Mouse (Mus musculus): ENCODE data around the gene Mcub.

Gene Mcub

GRCm38 (mm10) chr3:129949158-129949773, 20.7 kb downstream of the Mcub start:
- DNase-seq (ENCODE audit: low read depth, low spot score), result no peak

- DNase-seq (ENCODE audit: low read depth, low spot score), result peak; percentile 83
Measured at GRCm38 (mm10) chr3:129948359-129948758, 21.6 kb downstream of the Mcub start.

GRCm38 (mm10) chr3:129946217-129946914, 23.6 kb downstream of the Mcub start:
- no peak for DNase-seq (ENCODE audit: low read depth, low spot score)

- no peak for DNase-seq (ENCODE audit: low read depth, low spot score)
Measured at GRCm38 (mm10) chr3:129943813-129944212, 26.2 kb downstream of the Mcub start.

GRCm38 (mm10) chr3:129941291-129941690, 28.7 kb downstream of the Mcub start:
- DNase-seq (ENCODE audit: low read depth, low spot score), result no peak

- DNase-seq (ENCODE audit: low read depth, low spot score), result peak; percentile 44
Measured at GRCm38 (mm10) chr3:129940780-129941179, 29.2 kb downstream of the Mcub start.

GRCm38 (mm10) chr3:129939058-129939457, 30.9 kb downstream of the Mcub start:
- DNase-seq (ENCODE audit: low read depth, low spot score), result no peak

- no peak for DNase-seq (ENCODE audit: low read depth, low spot score)
Measured at GRCm38 (mm10) chr3:129937848-129938247, 32.2 kb downstream of the Mcub start.

- peak; percentile 75 for DNase-seq (ENCODE audit: low read depth, low spot score)
Measured at GRCm38 (mm10) chr3:129936561-129936960, 33.4 kb downstream of the Mcub start.

GRCm38 (mm10) chr3:129932443-129932842, 37.6 kb downstream of the Mcub start:
- peak; percentile 10 for DNase-seq (ENCODE audit: low read depth, low spot score)

- DNase-seq (ENCODE audit: low read depth, low spot score), result peak; percentile 75
Measured at GRCm38 (mm10) chr3:129930213-129930778, 39.7 kb downstream of the Mcub start.

GRCm38 (mm10) chr3:129925861-129926260, 44.1 kb downstream of the Mcub start:
- no peak for DNase-seq (ENCODE audit: low read depth, low spot score)

- DNase-seq (ENCODE audit: low read depth, low spot score), result no peak
Measured at GRCm38 (mm10) chr3:129923581-129923980, 46.4 kb downstream of the Mcub start.

- peak; percentile 88 for DNase-seq (ENCODE audit: low read depth, low spot score)
Measured at GRCm38 (mm10) chr3:129918434-129918833, 51.6 kb downstream of the Mcub start.

- DNase-seq (ENCODE audit: low read depth, low spot score), result no peak
Measured at GRCm38 (mm10) chr3:129917424-129917823, 52.6 kb downstream of the Mcub start.

GRCm38 (mm10) chr3:129913241-129913640, 56.8 kb downstream of the Mcub start:
- no peak for DNase-seq (ENCODE audit: low read depth, low spot score)

- no peak for DNase-seq (ENCODE audit: low read depth, low spot score)
Measured at GRCm38 (mm10) chr3:129912025-129912424, 58.0 kb downstream of the Mcub start.

- DNase-seq (ENCODE audit: low read depth, low spot score), result no peak
Measured at GRCm38 (mm10) chr3:129904381-129905132, 65.4 kb downstream of the Mcub start.

- DNase-seq (ENCODE audit: low read depth, low spot score), result no peak
Measured at GRCm38 (mm10) chr3:129903866-129904265, 66.1 kb downstream of the Mcub start.

GRCm38 (mm10) chr3:129903369-129903768, 66.6 kb downstream of the Mcub start:
- DNase-seq (ENCODE audit: low read depth, low spot score), result no peak

- peak; percentile 73 for DNase-seq (ENCODE audit: low read depth, low spot score)
Measured at GRCm38 (mm10) chr3:129901271-129901809, 68.7 kb downstream of the Mcub start, which contains the start of gene Casp6. Casp6 (plus strand) TSS chr3:129901425.

- no peak for DNase-seq (ENCODE audit: low read depth, low spot score)
Measured at GRCm38 (mm10) chr3:129898886-129899285, 71.1 kb downstream of the Mcub start.
